Comparison of ENCODE assay signal across 8 mouse cellular contexts in the genomic region with DNA sequence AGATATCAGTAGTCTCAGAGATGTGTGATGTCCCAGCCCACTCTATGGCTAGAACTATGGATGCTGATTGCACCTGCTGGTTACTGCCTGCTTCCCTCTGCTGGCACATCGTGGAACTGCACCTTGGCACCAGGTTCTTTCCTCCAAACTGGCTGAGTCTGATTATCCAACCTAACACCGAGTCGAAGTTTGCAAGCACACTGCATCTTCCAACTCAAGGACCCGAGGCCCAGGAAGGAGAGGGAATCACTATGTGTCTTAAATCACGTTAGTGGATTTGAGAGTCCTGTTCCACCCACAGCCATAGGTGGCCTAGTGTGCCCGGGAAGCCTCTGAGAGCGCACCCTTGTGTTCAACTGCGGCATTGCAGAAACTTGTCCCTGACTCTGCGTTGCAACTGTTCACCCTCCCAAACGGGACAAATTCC. TPM values are rescaled to one million over a fixed set of nuclear protein-coding genes. Genes with fewer than 3 reads are reported as not detected.
DNase-seq lines count a peak whose midpoint lies in the region; ATAC-seq and TF ChIP-seq lines count a peak whose summit lies in the region.

No protein-coding gene starts in this region.

- H3K27me3 ChIP-seq in intestine, embryonic 16.5 days (replicated peaks; ENCODE audit: control insufficient read depth, insufficient read depth, low read length) = no peaks in the 10 kb centered on the region
- H3K27me3 ChIP-seq in testis, adult 2 months (ENCODE audit: control insufficient read depth, insufficient read depth, low read length) = no peaks in the 10 kb centered on the region

- H3K9ac ChIP-seq in intestine, embryonic 16.5 days (ENCODE audit: low read depth, low read length) = no peak overlapping the region

- peak; percentile 38; the same call in 1 of the 2 replicates for ATAC-seq in intestine, embryonic 16.5 days

- peak; percentile 32 for DNase-seq in 3134 (ENCODE audit: extremely low read depth, insufficient read length, low spot score)
- peak; percentile 79 for DNase-seq in NIH3T3 (ENCODE audit: low read depth)
- DNase-seq in cerebellum, adult 9-10 months = peak; percentile 87
- peak; percentile 72 to 81 for DNase-seq in frontal cortex, postnatal 36 days (ENCODE audit: low spot score in 2 of 2)
- peak; percentile 88 for DNase-seq in left cerebral cortex, postnatal 4 days
- DNase-seq in natural killer cell, adult 2 months (ENCODE audit: low spot score in 2 of 2) = peak; percentile 47 to 73

- intact Hi-C loops in left cerebral cortex, postnatal 4 days (cut with DNase I) = no loop called here

- peak; percentile 91 for TF ChIP-seq CTCF in testis, adult 2 months (IDR thresholded peaks at IDR 0.05; ENCODE audit: control insufficient read depth, insufficient read depth, insufficient replicate concordance, low read depth, low read length)

- H3K27ac ChIP-seq in intestine, embryonic 16.5 days (ENCODE audit: low read length) = no peak overlapping the region
- no peak overlapping the region for H3K27ac ChIP-seq in testis, adult 2 months (ENCODE audit: control insufficient read depth, insufficient read depth, low read depth, low read length)

- peaks cover 4% of the 10 kb centered on the region for H3K4me1 ChIP-seq in intestine, embryonic 16.5 days (ENCODE audit: control insufficient read depth, insufficient read depth, low read length)
- H3K4me1 ChIP-seq in testis, adult 2 months (ENCODE audit: control insufficient read depth, insufficient read depth, low read length) = peaks cover 4% of the 10 kb centered on the region

- no peaks in the 10 kb centered on the region for H3K36me3 ChIP-seq in intestine, embryonic 16.5 days (ENCODE audit: control insufficient read depth, insufficient read depth, low read length)
- H3K36me3 ChIP-seq in testis, adult 2 months (ENCODE audit: control insufficient read depth, insufficient read depth, low read length) = no peaks in the 10 kb centered on the region

- no peak overlapping the region for H3K4me3 ChIP-seq in intestine, embryonic 16.5 days (ENCODE audit: low read length)
- peak overlapping the region; percentile 48 for H3K4me3 ChIP-seq in testis, adult 2 months (ENCODE audit: control insufficient read depth, low read depth, low read length)

- H3K9me3 ChIP-seq in intestine, embryonic 16.5 days (ENCODE audit: control insufficient read depth, low read length) = no peaks in the 10 kb centered on the region

- TF ChIP-seq POLR2A in testis, adult 2 months (IDR thresholded peaks at IDR 0.05; ENCODE audit: control insufficient read depth, low read depth, low read length) = no peak

- 12% methylated on average over 10 of the region's 10 CpGs for WGBS in intestine, embryonic 16.5 days

- no peak overlapping the region for H3K4me2 ChIP-seq in intestine, embryonic 16.5 days (ENCODE audit: low read depth, low read length)

RNA-seq across cellular contexts. Expression of gene Pomgnt2, which starts 17.3 kb away (rescaled TPM):
- polyA plus RNA-seq in intestine, embryonic 16.5 days (2015; fragmentation: Nextera tagmentation; extraction: Ambion mirVana) = 14.4 and 15.9 TPM in 2 replicates
- total RNA-seq in left cerebral cortex, postnatal 4 days (2021) = 10 to 100 TPM; 31.5 to 35.8 TPM
- polyA plus RNA-seq in testis, adult 2 months (2012; rRNA removed) = 6.2 and 8.7 TPM in 2 replicates

Comparison
In these comparisons a context has a peak if more than half of its experiments do, and no peak if none do; other contexts are left out.
1. DNase-seq: peak in every context shown above with its lines; median percentile 88 in left cerebral cortex, postnatal 4 days; 87 in cerebellum, adult 9-10 months; 79 in NIH3T3; 76 in frontal cortex, postnatal 36 days; 60 in natural killer cell, adult 2 months; 32 in 3134.